Mouse (Mus musculus): ENCODE measurements around the gene Ahrr.

- TF ChIP-seq CTCF (IDR thresholded peaks at IDR 0.05; ENCODE audit: low read depth, low read length) (no peak), POLR2A (IDR thresholded peaks at IDR 0.05; ENCODE audit: insufficient read depth, low read length) (no peak), EP300 (IDR thresholded peaks at IDR 0.05; ENCODE audit: insufficient read depth, low read depth, low read length) (no peak)
Measured at GRCm38 (mm10) chr13:74275726-74276125, 16.4 kb downstream of the Ahrr start.
